Mouse (Mus musculus) induced T-regulatory cell, adult 2 months (primary cell): ENCODE results near the gene Lmln.

Source experiments
- DNase-seq: peaks from one replicate; pipeline ENCODE4 v3.0.0-alpha.2; 2012; ENCODE audit warnings: low read depth

Gene Lmln

DNA sequence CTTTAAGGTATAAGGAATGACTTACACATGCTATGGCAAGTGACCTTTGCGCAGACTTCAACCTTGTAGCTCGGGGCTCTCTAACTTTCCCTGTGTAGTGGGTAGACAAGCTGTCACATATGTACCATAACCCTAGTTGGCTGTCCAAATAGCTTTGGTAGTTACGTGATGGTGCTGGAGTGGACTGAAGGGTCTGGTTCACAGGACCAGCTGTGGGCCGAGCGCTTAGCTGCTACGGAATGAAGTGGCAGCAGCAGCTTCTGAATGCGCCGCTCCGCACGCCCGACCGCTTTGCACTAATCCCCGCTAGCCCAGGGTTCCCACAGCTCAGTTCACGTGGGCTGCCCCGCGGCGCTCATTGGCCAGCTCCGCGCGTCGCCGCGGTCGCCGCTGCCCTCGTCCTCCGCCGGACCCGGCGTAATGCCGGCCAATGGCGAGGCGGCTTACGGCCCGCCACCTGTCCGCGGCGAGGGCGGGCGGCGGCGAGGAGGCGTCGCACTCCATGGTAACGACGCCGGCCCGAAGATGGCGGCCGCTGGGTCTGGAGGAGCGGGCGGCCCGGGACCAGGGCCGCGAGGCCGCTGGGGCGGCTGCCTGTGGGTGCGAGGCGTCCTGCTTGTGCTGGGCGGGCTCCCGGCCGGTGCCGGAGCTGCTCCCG lies at the start of gene Lmln:
Lmln (plus strand) TSS at position 498 of the 658 bp plus-strand sequence.
- peak; percentile 84 for DNase-seq

- DNase-seq, result no peak
These were observed 48.5 kb upstream of the Lmln start for GRCm38 (mm10) chr16:33013801-33014200.

DNA sequence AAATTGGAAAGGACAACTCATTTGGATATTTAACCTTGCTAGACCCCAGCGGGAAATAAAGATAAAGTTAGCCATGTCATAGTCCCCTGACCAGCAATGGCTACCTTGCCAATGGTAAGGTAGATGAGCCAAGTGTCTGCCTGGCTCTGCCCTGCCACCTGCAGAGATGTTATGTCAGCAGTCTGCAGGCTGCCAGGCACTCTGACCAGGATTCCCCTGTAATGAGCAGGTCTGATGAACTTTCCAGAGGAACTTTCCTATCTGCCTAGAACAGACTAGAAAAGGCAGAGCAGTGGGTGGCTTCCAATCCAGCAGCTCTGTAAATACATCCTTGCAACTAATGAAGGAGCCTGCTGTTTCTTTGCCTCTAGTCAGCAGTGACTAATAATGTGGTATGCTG lies 47.4 kb upstream of the Lmln start:
- no peak for DNase-seq

DNA sequence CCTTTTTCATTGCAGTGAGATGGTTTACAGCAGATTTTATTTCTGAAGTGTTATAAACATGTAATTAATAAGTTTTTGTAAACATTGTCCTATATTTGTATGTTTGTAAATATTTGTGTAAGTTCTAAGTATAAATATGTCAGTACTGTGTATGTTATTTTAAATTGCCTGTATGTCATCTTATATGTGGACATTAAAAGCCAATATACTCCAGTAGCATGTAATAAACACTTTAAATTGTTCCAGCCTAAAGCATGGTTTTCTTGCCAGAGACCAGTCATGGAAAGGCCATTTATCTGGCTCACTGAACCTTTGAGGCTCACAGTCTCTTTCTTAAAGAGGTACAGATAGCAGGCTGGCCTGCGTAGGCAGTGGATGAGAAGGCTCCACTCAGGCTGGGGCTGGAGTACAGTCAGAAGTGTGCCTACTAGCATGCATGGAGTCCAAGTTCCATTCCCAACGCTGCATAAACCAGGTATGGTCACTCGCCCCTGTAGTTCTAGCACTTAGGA lies 46.9 kb upstream of the Lmln start:
- no peak for DNase-seq

DNA sequence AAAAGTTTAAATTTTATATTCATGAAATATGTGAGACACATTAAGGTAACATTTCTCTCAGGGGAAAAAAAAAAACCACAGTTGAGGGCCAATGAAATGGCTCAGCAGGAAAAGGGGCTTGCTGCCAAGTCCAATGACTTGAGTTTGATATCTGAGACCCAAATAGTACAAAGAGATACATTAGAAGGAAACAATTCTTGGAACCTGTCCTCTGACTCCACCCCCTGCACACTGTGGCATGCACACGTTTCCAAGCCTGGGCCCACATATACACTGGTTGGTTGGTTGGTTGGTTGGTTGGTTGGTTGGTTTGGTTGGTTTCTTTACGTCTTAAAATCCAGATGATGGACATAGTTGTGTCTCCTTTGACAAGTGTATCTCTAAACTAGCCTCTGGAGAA lies 46.3 kb upstream of the Lmln start:
- no peak for DNase-seq

- DNase-seq, result no peak
These were observed 44.5 kb upstream of the Lmln start for GRCm38 (mm10) chr16:33017677-33018349.

- no peak for DNase-seq
These were observed 43.1 kb upstream of the Lmln start for GRCm38 (mm10) chr16:33019117-33019770.

DNA sequence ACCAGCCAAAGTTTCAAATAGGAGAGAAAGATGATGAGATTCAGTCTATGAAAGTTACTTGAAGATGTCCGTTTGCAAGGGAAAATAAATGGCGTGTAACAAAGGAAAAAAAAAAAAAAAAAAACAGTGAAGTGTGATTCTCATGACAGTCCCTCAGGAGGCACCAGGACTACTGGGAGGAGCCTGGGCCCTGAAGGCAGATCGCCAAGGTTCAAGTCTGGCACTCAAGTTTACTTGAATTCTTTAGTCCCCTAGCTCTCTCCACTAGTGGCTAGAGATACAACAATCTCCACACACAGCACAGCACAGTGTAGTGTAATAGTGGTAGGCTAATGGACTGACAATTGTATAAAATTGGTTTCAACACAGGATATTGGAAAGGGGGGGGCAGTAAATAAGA lies 40.9 kb upstream of the Lmln start:
- DNase-seq, result no peak

DNA sequence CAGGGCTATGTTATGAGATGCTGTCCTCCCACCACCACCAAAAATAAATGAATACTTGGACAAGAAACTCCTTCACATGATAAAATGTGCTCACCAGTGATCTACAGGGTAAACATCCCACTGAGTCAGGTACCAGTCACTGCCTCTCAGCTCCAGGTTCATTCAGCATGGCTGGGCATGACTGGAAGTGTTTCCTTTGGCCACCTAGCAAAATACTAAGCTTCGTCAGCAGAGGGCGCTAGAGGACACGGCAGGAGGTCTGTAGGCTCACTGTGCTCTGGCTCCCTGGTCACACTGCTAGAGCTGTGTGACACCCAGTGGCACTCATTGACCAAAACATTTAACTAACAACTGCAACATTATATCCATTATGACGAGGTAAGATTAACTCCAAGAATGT lies 38.6 kb upstream of the Lmln start:
- peak; percentile 91 for DNase-seq

GRCm38 (mm10) chr16:33024456-33025104 lies 37.7 kb upstream of the Lmln start:
- no peak for DNase-seq

- no peak for DNase-seq
These were observed 36.0 kb upstream of the Lmln start for GRCm38 (mm10) chr16:33026357-33026756.

GRCm38 (mm10) chr16:33036006-33036405 lies 26.3 kb upstream of the Lmln start:
- no peak for DNase-seq

DNA sequence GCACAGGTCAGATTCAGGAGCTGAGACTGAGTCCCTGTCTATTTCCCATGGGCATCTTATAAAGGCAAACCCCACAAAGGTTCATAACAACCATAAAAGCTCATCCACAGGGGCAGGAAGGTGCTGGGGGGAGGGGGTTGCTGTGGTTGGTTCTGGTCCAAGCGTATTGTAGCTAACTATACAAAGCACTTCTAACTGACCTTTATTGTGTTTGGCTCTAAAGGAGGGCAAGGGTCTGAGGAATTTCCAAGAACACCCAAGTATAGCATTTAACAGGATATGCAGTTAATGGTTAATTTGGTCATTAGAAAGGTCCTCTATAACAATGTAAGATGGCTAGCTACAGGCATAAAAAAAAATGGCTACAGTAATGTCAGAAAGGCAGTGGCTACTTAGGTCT lies 19.6 kb upstream of the Lmln start:
- no peak for DNase-seq

GRCm38 (mm10) chr16:33043268-33043667 lies 19.1 kb upstream of the Lmln start:
- DNase-seq, result peak; percentile 54

GRCm38 (mm10) chr16:33048004-33048403 lies 14.3 kb upstream of the Lmln start:
- no peak for DNase-seq

GRCm38 (mm10) chr16:33048686-33049085 lies 13.6 kb upstream of the Lmln start:
- no peak for DNase-seq

DNA sequence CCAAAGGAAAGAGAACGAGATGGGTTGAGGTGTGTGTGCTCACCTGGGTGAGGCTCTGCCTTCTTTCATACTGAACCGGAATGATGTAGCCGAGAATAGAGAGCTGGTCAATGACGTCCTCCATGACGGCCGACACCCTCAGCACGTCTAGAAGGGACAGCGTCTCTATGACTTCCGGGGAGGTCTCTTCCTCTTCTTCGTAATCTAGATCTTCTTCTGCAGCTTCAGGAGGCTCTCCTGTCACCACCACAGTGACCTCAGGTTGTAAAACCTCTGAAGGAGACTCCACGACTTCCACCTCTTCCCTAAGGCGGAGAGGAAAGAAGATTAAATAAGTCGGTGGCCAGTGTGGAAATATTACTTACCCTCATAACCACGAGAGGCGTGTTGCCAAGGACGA lies 12.5 kb upstream of the Lmln start:
- no peak for DNase-seq

- DNase-seq, result peak; percentile 46
These were observed 9.2 kb upstream of the Lmln start for GRCm38 (mm10) chr16:33053141-33053540.

- DNase-seq, result peak; percentile 30
These were observed 7.4 kb upstream of the Lmln start for GRCm38 (mm10) chr16:33054927-33055326.

DNA sequence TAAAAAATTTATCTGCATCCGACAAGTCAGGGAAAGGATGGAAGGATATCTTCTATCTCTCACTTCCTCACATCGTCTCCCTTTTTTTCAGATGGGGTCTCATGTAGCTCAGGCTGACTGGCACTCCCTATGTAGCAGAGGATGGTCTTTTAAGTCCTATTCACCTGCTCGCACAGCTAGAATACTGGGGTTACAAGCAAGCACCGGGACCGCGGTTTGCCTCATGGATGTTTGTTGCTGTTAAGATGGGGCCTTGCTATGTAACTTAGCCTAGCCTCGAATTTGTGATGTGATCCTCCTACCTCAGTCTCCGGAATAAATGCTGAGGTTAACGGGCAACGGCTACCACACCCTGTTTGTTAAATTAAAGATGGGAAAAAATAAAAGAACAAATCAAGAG lies 6.7 kb upstream of the Lmln start:
- DNase-seq, result no peak

DNA sequence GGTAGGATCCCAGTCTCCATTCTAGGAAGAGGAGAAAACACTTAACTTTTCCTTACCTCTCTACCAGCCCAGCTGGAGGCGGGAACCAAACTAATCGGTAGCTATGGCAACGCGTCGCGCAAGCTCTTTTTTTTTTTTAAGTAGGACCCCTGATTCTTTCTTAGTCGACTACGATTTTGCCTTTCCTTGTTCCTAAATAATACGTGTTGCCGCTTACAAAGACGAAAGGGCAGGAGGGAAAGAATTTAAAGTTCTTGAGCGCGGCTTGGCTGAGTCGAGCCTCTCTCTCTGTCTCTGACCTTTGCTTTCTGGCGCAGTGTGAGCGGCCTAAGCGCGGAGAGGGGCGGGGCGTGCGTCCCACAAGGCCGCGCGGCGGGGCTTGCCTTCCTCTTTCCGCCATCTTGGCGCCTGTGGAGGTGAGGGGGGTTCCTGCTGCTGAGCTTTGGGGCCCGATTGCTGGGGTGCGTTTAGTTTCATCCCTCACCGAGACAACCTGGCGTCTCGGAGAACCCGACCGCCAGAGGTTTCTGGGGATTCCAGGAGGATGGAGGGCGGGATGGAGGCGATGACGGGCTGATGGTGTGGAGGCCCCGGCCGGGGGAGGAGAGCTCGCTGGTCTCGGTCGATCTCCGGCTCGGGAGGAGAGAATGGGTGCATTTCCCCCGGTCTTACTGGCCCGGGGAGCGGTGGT lies 6.1 kb upstream of the Lmln start, which contains the start of the genes Iqcg and Rpl35a:
Iqcg (minus strand) TSS at position 124 of the 691 bp plus-strand sequence.
Rpl35a (plus strand) TSS at position 359 of the 691 bp plus-strand sequence.
- DNase-seq, result peak; percentile 97

GRCm38 (mm10) chr16:33056786-33057185 lies 5.5 kb upstream of the Lmln start:
- no peak for DNase-seq
